Mouse (Mus musculus) ES-CJ7 (cell line): Measurements from ENCODE around the gene Ndnf.

Source experiments
- DNase-seq: peaks from one replicate; pipeline ENCODE4 v3.0.0; 2011; ENCODE audit warnings: low read depth, low spot score

Ndnf gene

DNA sequence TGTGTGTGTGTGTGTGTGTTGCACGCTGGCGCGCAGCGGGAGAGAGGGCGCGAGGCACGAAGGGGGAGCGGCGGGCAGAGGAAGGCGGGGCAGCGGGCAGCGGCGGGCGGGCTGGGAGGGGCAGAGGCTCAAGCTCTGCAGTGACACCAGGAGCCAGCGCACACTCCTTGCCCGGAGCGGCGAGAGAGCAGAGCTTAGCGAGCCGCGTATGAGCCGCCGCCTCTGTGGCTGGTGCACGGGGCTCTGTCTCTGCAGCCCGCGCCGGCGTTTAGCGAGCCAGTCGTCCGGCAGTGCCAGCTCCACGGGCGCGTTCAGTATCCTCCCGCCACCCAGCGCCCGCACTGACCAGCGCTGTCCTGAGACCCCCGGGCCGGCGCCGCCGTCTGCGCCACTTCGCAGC is at the start of gene Ndnf:
Gene Ndnf, plus strand, starts transcription at position 140 of the 400 bp plus-strand sequence.
- DNase-seq, result peak; percentile 49

DNA sequence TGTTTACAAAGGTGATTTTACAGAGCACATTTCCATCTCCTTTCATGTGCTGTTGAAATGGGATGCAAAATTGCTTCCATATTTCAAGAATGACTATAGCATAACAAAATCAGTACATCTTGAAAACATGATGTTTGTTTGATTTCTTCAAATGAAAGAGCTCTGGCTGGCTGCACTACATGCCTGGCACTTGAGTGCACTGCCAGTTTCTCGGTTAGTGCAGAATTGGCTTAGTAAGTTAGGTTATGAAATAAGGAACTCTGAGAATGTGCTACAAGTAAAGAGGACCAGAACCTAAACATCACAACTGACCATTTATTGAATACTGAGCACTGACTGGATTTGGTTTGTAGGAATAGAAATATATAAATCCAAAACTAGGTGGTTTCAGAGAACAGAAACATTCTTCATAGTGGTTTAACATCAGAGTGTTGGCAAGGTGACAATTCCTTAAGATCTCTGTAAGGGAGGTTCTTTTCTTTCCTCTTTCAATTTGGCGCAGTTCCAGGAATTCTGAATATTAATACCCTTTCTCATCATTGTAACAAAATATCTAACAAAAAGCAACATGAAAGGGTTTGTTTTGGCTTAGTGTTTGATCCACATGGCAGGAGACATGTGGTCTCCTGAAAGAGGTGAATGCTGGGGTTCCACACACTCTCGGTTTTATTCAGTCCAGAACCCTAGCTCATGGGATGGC is 48.2 kb upstream of the Ndnf start:
- no peak for DNase-seq

DNA sequence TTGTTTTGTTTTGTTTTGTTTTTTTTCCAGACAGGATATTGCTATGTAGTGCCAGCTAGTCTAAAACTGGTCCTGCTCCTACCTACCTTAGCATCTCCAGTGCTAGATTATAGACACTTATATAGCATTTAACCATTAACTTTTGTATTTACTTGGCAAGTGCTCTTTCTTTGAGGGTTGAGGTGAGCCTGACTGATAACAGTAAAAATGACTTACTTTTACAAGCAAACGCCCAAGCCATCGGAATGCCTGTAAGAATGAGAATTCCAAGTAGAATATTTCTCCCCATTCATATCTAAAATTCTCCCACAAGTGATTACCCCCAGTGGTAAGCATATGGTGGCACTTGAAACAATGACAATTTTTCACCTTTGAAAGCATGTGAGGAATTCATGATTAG is 40.8 kb upstream of the Ndnf start:
- DNase-seq, result no peak

DNA sequence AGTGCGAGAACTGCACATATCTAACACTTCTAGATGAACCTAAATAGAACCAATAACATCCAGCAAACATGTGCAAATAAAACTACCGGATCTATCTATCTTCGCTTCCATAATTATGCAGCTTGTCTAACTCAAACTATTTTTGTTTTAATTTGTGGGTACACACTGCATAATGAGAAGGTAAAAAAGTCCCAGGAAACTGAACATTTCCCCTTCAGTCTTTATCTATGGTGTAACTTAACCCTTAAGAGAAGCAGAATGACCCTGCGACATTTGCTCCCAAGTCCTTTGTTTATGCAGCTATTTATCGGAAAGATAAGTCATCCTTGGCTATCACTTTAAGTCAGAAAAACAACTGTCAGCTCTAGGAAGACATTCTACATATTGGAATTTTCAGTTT is 39.2 kb upstream of the Ndnf start:
- DNase-seq, result no peak

DNA sequence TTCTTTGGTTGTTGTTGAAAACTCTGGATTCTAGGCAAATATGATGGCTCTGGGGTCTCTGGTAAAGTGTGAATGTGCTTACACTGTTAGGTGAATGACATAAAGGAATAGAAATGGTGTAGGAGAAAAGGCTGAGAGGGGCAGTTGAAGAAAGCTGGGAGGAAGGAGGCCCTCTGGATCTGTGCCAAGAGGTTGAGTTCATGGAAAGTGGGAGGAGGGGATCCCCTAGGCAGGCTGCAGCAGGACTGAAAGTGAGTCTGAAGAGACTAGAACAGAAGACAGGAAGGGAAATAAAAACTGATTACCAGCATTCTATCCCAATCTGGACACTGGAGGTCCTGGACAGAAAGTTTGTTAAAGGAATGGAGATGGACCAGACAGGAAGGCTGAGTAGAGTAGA is 29.0 kb upstream of the Ndnf start:
- DNase-seq, result no peak

DNA sequence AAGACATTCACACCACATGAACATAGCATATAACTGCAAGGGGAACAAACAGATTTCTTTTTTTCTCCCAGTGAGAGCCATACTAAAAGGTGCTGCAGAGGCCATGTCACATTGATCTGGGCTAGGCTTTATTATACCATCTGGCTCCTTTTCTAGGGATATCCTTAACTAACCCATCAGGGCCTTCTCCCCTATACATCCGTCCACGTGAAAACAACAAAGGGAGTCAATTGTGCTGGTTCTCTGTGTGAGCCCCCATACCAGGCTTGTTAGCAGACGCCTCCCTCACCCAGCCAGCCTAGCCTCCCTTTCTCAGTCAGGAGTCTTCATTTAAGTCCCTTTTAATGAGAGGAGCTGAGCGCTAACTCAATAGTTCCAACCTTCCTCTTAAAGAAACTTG is 27.3 kb upstream of the Ndnf start:
- no peak for DNase-seq

DNA sequence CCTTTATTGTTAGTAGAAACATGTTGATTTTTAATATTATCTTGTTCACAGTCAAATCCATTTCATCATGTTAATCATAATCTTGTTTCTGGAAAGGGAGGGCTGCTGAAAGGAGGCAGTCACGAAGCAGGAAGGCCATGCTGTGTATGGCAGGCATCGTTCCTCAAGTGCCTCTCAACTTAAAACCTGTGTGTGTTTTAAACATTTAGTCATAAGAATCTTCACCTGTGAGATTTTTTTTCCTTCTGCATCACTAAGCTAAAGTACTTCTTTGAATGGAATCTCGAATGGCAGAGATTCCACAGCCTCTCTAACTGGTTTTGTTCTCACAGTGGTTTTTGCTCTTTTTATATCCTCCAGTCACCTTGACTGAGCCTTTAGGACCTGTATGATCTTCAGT is 25.0 kb upstream of the Ndnf start:
- DNase-seq, result no peak

DNA sequence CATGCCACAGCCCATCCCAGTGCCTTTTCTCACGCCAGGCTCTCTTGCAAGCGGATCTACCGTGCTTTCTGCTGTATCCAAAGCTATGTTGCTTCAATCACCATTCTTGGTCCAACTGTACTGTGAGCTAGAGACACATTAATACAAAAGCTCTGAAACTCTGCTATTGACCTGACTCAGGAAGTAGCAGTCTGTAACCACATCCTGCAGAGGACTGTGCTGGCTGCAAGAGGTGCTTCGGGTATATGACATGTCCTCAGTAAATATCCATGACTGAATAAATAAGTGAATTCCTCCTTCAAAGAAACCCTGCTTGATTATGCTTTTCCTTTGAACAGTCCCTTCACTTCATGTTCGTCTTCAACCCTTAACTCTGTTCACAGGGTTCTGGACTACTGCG is 23.7 kb upstream of the Ndnf start:
- DNase-seq, result no peak

DNA sequence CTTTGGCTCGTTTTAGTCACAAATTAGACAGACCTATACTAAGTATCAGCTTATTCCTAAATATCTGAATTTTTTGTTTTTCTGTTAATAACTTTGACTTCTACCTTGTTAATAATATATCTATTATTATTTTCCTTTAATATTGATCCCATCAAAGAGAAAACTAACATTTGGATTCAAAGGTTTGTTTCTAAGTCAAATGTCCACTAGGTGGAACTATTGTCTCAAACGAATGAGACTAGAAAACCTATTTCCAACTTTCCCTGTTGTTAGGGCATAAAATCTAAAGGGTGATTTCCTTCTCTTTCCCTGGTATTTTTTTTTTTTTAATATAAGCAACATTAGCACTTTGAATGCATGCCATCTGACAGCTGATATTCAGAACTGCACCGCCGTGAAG is 20.0 kb upstream of the Ndnf start:
- no peak for DNase-seq

DNA sequence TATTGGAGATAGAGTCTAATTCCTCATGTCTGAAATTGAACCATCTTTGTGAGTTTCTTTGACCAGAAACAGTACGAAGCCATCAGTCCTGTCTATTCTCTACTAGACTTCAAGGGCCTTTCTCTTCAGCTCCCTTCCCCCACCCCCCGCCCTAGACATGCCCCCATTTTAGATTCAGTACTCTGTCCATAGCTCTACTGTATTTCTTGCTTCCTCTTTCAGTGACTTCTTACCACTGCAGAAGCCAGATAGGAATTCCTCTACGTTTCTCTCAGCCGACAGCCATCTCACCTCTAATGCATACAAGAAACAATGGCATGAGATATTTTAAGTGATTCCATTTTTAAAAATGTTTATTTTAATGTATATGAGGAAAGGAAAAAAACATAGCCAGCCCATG is 10.1 kb upstream of the Ndnf start:
- no peak for DNase-seq

DNA sequence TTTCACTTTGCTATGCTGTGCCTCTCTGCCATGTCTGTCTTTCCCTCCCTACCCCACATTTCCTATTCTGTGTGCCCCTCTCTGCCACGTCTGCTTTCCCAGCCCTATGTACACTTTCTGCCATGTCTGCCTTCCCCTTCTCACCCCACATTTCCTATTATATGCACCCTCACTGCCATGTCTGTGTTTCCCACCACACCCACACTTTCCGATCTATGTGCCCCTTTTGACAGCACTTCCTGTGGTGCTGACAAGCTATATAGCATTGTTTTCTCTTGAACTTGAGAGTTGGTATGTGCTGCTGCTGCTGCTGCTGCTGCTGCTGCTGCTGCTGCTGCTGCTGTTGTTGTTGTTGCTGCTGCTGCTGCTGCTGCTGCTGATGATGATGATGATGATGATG is 9.3 kb upstream of the Ndnf start:
- DNase-seq, result no peak

DNA sequence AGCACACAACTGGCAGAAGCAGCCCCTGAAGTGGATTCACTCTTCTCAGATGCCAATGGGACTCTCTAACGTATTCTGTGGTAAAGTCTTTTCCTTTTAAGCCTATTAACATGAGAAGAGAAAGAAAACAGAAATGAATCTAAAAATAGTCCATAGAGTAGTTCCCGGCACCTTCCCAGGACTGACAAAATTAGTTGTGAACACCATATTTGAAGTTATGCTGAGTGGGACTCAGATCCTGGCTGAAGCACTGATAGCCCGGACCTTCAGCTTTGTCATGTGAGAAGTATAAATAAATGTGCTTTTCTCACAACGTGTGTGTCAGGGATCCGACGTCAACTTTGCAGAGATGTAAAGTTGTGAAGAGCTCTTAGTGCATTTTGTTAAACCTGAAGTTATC is 7.4 kb upstream of the Ndnf start:
- DNase-seq, result no peak

DNA sequence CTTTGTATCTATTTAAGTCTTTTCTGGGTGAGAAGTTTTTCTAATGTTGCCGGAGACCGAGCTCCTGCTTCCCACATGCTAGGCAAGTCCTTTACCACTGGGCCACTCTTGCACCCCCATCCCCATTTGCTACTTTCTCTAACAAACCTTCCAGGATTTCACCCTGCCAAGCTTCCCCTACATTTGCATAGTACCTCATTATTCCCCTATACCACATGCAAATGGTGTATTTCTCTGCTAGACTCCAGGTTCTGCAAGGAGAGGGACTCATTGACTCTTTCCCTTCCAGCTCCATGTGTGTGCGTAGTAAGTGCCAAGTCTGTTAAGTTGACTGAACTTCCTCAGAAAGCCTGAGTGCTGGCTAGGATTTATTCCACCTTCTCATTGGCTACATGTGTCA is 5.1 kb upstream of the Ndnf start:
- no peak for DNase-seq

DNA sequence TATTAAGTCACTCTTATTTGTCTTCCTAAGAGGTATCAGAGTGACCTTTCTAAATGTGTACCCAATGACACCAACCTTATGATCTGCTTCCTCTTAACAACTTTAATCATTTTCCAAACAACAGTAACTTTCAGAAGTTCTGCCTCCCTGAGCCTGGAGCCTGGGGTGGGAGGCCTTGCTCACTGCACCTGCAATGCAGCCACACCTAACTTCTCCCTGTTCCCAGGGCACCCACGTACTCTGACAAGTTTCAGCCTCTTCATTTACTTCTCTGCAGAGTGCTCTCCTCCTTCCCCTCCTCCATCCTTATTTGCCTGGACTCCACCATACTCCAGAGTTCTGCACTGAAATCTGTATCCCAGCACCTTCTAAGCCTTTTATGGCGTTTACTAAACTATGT is 1.4 kb upstream of the Ndnf start:
- no peak for DNase-seq

DNA sequence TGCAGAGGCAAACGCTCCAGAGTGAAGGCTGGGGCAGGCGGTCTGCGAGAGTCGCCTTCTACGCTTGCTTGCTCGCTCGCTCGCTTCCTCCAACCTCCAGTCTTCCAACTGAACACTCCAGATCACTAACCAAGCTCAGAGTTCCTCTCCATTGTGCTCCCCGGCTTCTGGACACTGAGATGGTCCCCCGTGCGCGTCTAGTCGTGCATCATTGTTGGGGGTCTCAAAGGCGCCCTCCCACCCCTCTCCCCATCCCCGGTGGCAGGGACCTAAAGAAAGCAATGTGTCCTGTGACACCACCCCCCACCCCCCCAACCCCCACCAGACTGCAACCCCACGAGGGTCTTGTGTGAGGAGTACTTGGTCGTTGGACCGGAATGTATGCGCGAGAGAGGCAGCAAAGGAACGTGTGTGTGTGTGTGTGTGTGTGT is 394 bp upstream of the Ndnf start:
- DNase-seq, result peak; percentile 29

DNA sequence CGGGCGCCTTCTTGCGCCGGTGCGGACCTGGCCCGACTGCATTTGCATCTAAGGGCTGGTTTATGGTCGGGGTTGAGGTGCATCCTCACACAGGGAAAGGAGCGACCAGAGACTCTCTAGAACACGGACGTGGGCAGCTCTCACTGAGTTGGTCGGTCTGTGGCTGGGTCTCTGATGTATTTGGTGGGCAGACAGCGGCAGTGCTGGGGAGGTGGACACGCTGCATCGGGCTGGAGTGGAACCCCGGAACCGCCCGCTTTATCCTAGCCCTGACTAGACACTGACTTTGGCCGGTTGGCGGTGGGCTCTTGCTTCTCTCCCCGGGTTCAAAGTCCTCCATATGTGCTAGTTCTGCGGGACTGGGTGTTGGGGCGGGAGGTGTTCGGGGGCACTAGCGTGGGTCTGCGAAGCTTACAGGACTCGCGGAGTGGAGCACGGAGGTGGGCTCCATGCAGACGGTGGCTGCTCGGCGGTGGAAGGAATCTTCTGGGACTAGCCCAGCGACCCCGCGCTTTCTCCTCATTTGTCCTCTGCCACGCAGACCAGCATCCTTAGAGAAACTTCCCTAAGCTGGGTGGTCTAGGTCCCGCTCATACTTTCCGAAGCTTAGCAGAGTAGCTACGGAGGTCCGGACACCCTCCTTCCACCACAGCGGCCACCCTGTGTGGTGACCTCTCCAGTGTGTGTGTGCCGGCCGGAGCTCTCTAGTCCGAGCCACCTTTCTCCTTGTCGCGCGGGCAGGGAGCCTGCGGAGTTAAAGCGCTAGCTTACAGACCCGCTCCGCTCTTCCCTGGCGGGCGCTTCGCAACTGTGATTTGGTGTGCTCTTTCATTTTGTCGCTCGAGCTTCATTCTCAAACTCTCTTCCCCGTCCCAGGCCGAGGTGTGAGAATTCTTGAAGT is 991 bp downstream of the Ndnf start:
- peak; percentile 44 for DNase-seq

DNA sequence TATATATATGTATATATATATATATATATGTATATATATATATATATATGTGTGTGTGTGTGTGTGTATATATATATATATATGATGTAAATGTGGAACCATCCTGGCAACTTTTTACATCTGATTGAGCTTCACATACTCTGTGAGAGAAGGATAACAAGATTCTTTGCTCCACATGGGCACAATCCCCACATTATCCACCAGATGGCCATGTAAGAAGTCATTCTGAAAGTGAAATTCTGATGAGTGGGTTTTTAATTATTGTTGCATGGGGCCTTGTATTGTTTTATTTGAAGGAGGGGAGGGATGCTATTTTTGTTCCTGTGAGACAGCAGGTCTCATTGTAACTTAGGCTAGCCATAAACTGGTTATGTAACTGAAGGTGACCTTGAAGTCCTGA is 22.5 kb downstream of the Ndnf start:
- DNase-seq, result no peak

DNA sequence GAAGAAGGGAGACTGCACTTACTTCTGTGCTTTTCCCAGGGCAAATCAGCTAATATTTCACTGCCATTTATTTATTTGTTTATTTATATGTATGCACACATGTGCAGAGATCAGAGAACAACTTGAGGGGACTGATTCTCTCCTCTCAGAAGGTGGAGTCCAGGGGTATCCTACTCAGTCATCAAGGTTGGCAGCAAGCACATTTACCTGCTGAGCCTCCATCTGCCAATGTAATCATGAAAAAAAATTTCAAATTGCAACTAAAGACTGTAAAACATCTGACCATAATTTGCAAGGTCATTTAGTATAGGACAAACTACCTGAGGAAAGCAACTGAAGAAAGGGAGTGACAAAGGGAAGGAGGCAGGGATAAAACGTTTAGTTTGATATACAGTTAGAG is 49.3 kb downstream of the Ndnf start:
- DNase-seq, result no peak

DNA sequence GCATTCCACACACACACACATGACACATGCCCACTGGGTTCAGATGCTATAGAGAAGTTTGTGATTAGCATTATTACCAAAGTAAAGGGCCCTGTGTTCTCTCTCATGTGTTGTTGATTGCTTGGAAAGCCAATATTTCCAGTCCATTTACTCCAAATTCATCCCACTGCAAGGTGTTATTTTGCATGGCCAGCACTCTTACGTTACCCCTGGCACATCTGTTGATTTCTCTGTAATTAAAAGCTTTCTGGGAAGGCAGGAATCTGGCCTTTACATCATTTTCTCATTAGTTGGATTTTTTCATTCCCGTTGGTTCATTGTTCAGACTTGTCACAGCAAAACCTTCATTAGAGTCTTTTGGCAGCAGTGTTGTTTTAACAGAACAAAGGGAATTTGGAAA is 54.3 kb downstream of the Ndnf start:
- DNase-seq, result no peak

DNA sequence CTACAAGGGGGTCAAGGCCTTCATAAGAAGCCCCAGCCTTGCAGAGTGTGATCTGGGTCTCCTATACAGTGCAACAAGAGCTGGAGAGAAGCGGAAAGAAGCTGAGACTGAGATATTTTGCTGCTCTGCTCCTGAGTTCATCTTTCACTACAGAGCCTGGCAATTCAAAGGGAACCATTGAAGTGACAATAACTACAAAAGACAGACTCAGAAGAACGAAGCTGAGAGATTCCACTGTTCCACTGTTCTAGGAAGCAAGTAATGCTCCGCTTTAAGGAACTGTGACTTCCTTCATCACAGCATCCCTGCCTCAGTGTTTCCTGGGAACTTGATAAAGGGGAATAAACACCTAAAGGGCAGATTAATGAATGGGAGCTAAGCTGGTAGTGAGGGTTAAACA is 56.9 kb downstream of the Ndnf start:
- DNase-seq, result no peak

DNA sequence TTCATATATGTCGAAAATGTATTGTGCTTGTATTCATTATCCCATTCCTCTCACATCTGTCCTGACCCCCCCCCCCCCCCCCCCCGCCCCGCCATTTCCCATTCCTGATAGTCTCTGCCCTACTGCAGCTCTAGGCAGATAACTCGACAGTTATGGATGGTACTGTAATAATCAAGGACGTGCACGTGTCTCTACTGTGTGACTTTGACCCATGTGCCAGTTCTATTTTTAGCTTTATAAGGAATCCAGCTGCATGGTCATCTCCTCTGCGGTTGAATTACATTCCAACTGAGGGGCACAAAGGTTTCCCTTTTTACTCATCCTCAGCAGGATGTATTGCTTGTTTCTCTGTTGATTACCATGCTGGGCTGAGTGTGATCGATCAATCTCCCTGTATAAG is 68.1 kb downstream of the Ndnf start:
- DNase-seq, result no peak

DNA sequence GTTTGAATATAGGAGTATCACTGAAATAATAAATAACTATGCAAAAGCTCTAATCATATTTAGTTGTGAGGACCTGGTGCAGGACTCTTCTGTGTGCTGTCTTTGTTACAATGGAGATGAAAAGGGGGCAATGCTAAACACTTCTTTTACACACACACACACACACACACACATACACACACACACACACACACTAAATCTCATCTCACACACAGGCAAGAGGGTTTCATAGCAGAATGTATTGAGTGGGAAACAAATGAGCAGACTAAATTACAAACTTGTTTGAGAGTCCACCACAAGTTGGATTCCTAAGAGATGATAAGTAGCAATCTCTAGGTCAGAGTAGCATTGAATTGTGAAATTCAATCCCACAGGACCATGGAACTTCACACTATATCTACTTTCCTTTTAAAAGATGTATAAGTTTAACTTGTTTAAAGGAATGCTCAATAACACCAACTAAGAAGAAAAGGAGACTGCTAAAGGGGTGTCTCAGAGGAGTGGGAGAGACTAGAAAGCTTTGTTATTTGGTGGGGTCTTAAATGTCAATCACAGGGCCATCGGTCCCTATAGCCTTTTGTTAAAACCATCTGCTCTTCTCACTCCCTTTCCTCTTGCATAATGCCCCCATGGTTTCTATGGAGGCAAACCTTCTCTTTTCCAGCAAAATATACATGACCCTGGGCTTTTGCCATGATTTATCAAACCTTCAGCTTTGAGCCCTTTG is 71.9 kb downstream of the Ndnf start:
- DNase-seq, result no peak

DNA sequence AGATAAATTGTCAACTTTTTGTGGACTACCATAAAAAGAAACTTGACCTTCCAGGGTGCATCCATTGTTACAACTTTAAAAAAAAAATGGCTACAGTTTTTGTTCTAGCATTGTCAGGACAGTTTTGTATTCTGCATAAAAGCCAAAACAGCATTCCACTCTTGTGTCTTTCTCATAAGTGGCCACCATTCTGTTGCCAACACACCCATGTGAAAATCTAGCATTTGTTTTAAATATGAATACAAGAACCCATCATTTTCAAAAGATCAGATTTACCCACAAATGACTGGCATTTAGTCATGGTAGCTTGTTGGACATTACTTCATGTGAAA is 72.4 kb downstream of the Ndnf start:
- no peak for DNase-seq
